Mouse (Mus musculus): Measurements from ENCODE around the gene Tmod1.

Gene Tmod1

GRCm38 (mm10) chr4:46094916-46095825 lies 56.4 kb downstream of the Tmod1 start:
- peak; percentile 65 for DNase-seq

- no peak for DNase-seq
Measured at GRCm38 (mm10) chr4:46095826-46096159, 57.1 kb downstream of the Tmod1 start.

GRCm38 (mm10) chr4:46096546-46096945 lies 57.8 kb downstream of the Tmod1 start:
- DNase-seq, result no peak

- no peak for DNase-seq
Measured at GRCm38 (mm10) chr4:46097591-46097990, 58.9 kb downstream of the Tmod1 start.

GRCm38 (mm10) chr4:46099132-46099531 lies 60.4 kb downstream of the Tmod1 start:
- DNase-seq, result no peak

GRCm38 (mm10) chr4:46100539-46100938 lies 61.8 kb downstream of the Tmod1 start:
- no peak for DNase-seq

GRCm38 (mm10) chr4:46101211-46101711 lies 62.5 kb downstream of the Tmod1 start:
- DNase-seq, result no peak

GRCm38 (mm10) chr4:46102078-46102769 lies 63.5 kb downstream of the Tmod1 start:
- no peak for DNase-seq

- no peak for DNase-seq
Measured at GRCm38 (mm10) chr4:46110084-46110483, 71.3 kb downstream of the Tmod1 start.

GRCm38 (mm10) chr4:46111361-46111760 lies 72.6 kb downstream of the Tmod1 start:
- DNase-seq, result no peak

GRCm38 (mm10) chr4:46115308-46115707 lies 76.6 kb downstream of the Tmod1 start:
- no peak for DNase-seq

GRCm38 (mm10) chr4:46116544-46117175 lies 77.9 kb downstream of the Tmod1 start:
- DNase-seq, result no peak

GRCm38 (mm10) chr4:46117536-46117935 lies 78.8 kb downstream of the Tmod1 start:
- no peak for DNase-seq

- no peak for DNase-seq
Measured at GRCm38 (mm10) chr4:46119514-46120094, 80.9 kb downstream of the Tmod1 start.

- DNase-seq, result no peak
Measured at GRCm38 (mm10) chr4:46120767-46121166, 82.0 kb downstream of the Tmod1 start.

GRCm38 (mm10) chr4:46123358-46123757 lies 84.6 kb downstream of the Tmod1 start:
- DNase-seq, result no peak

- peak; percentile 73 for DNase-seq
Measured at GRCm38 (mm10) chr4:46126541-46126940, 87.8 kb downstream of the Tmod1 start.

- DNase-seq, result no peak
Measured at GRCm38 (mm10) chr4:46129311-46130004, 90.7 kb downstream of the Tmod1 start.

- DNase-seq, result peak; percentile 70
Measured at GRCm38 (mm10) chr4:46130221-46130620, 91.5 kb downstream of the Tmod1 start.

GRCm38 (mm10) chr4:46131791-46132190 lies 93.1 kb downstream of the Tmod1 start:
- no peak for DNase-seq

- no peak for DNase-seq
Measured at GRCm38 (mm10) chr4:46137629-46138286, 99.0 kb downstream of the Tmod1 start.
